Mouse (Mus musculus) myocyte (in vitro differentiated cells): Measurements from ENCODE around the gene Lmcd1. TPM values are rescaled to one million over a fixed set of nuclear protein-coding genes. Genes with fewer than 3 reads are reported as not detected.

Experiments used
- H3K27me3 ChIP-seq: one replicate; pipeline ENCODE4 v1.6.1; 2011; ENCODE audit not compliant: control insufficient read depth, insufficient read depth, insufficient read length
- H3K36me3 ChIP-seq: one replicate; pipeline ENCODE4 v1.6.1; 2011; ENCODE audit not compliant: control insufficient read depth, insufficient read depth
- H3K4me2 ChIP-seq: one replicate; pipeline ENCODE4 v1.6.1; 2011; ENCODE audit warnings: low read depth, control low read depth
- H3K4me3 ChIP-seq: one replicate; pipeline ENCODE4 v1.5.1; 2011; ENCODE audit warnings: mild to moderate bottlenecking, control low read depth, moderate library complexity
- H3K79me2 ChIP-seq: one replicate; pipeline ENCODE4 v1.6.1; 2011; ENCODE audit not compliant: control insufficient read depth, insufficient read depth
- H3ac ChIP-seq: one replicate; pipeline ENCODE4 v1.6.1; 2011; ENCODE audit not compliant: control insufficient read depth, insufficient read length
- CEBPB ChIP-seq: IDR thresholded peaks from 2 replicates; pipeline ENCODE4 v1.6.1; 2011; ENCODE audit warnings: mild to moderate bottlenecking, moderate library complexity; ENCODE audit not compliant: poor library complexity, insufficient read depth, severe bottlenecking
- E2F4 ChIP-seq: IDR thresholded peaks from one replicate; pipeline ENCODE4 v1.6.1; 2011; ENCODE audit warnings: mild to moderate bottlenecking, control low read depth, moderate library complexity; ENCODE audit not compliant: insufficient read depth
- MAX ChIP-seq: IDR thresholded peaks from one replicate; pipeline ENCODE4 v1.6.1; 2011; ENCODE audit warnings: low read depth, mild to moderate bottlenecking, control low read depth
- MYOD1 ChIP-seq, 3 experiments: IDR thresholded peaks; one replicate each; pipeline ENCODE4 v1.6.1; 2011; ENCODE audit warnings: control low read depth in 2 of 3, low read depth in 2 of 3, mild to moderate bottlenecking in 2 of 3, moderate library complexity in 1 of 3; ENCODE audit not compliant: insufficient read length in 2 of 3, control insufficient read depth in 1 of 3
- MYOG ChIP-seq, 3 experiments: IDR thresholded peaks; one replicate each; pipeline ENCODE4 v1.6.1; 2011; ENCODE audit warnings: control low read depth in 2 of 3, low read depth in 2 of 3, mild to moderate bottlenecking in 2 of 3; ENCODE audit not compliant: insufficient read length in 2 of 3, control insufficient read depth in 1 of 3, insufficient read depth in 1 of 3
- POLR2A ChIP-seq: IDR thresholded peaks from one replicate; pipeline ENCODE4 v1.6.1; 2011; ENCODE audit warnings: low read depth, mild to moderate bottlenecking, control low read depth, moderate library complexity; ENCODE audit not compliant: insufficient read length
- POLR2AphosphoS2 ChIP-seq: IDR thresholded peaks from one replicate; pipeline ENCODE4 v1.6.1; 2011; ENCODE audit warnings: low read depth, control low read depth; ENCODE audit not compliant: insufficient read length
- REST ChIP-seq: IDR thresholded peaks from one replicate; pipeline ENCODE4 v1.6.1; 2011; ENCODE audit warnings: mild to moderate bottlenecking, control low read depth, moderate library complexity; ENCODE audit not compliant: insufficient read depth, insufficient read length
- SRF ChIP-seq: IDR thresholded peaks from one replicate; pipeline ENCODE4 v1.6.1; 2011; ENCODE audit warnings: low read depth; ENCODE audit not compliant: control insufficient read depth, insufficient read length
- TCF12 ChIP-seq: IDR thresholded peaks from one replicate; pipeline ENCODE4 v1.6.1; 2011; ENCODE audit warnings: mild to moderate bottlenecking, control low read depth; ENCODE audit not compliant: poor library complexity, insufficient read depth, severe bottlenecking
- TCF3 ChIP-seq: IDR thresholded peaks from one replicate; pipeline ENCODE4 v1.6.1; 2011; ENCODE audit warnings: low read depth, control low read depth; ENCODE audit not compliant: insufficient read length
- USF1 ChIP-seq: IDR thresholded peaks from one replicate; pipeline ENCODE4 v1.6.1; 2011; ENCODE audit warnings: low read depth, mild to moderate bottlenecking, control low read depth, moderate library complexity
- polyA plus RNA-seq: library from polyadenylated mRNA; unstranded; fragments of >200 nt; fragmentation: generic; extraction: Trizol; gene quantifications from one replicate; pipeline ENCODE4 v1.2.1, GENCODE M21; 2012; ENCODE audit warnings: missing spikeins

Lmcd1 gene
- polyA plus RNA-seq, 1 experiment = 4.9 TPM

- no peak for TF ChIP-seq POLR2A
- TF ChIP-seq POLR2AphosphoS2 = no peak
- no peak for TF ChIP-seq E2F4
- no peak for TF ChIP-seq TCF12
- TF ChIP-seq TCF3 = no peak
- TF ChIP-seq REST = no peak
- no peak for TF ChIP-seq CEBPB
- TF ChIP-seq SRF = no peak
- no peak for TF ChIP-seq MYOD1 (IDR thresholded peaks at IDR 0.05; ENCODE audit: control insufficient read depth in 1 of 3, insufficient read length in 2 of 3, low read depth in 2 of 3)
- no peak for TF ChIP-seq USF1
- TF ChIP-seq MAX = no peak
- TF ChIP-seq MYOG (IDR thresholded peaks at IDR 0.05; ENCODE audit: control insufficient read depth in 1 of 3, insufficient read depth in 1 of 3, insufficient read length in 2 of 3, low read depth in 2 of 3) = no peak
- no peak overlapping the region for H3ac ChIP-seq
- no peaks in the 10 kb centered on the region for H3K27me3 ChIP-seq
- H3K79me2 ChIP-seq = no peaks in the 10 kb centered on the region
- no peak overlapping the region for H3K4me2 ChIP-seq
- no peaks in the 10 kb centered on the region for H3K36me3 ChIP-seq
- no peak overlapping the region for H3K4me3 ChIP-seq
Measured at GRCm38 (mm10) chr6:112261089-112261488, 12.5 kb upstream of the Lmcd1 start.

GRCm38 (mm10) chr6:112264321-112264720 is 9.2 kb upstream of the Lmcd1 start:
- H3K4me2 ChIP-seq = no peak overlapping the region
- H3K4me3 ChIP-seq = no peak overlapping the region
- H3ac ChIP-seq = no peak overlapping the region
- TF ChIP-seq MYOD1 (IDR thresholded peaks at IDR 0.05; ENCODE audit: control insufficient read depth in 1 of 3, insufficient read length in 2 of 3, low read depth in 2 of 3) (no peak), TCF3 (no peak), SRF (no peak), REST (no peak), USF1 (no peak), E2F4 (no peak), MYOG (IDR thresholded peaks at IDR 0.05; ENCODE audit: control insufficient read depth in 1 of 3, insufficient read depth in 1 of 3, insufficient read length in 2 of 3, low read depth in 2 of 3) (no peak), POLR2A (no peak), MAX (no peak), POLR2AphosphoS2 (no peak), CEBPB (no peak), TCF12 (no peak)
- no peaks in the 10 kb centered on the region for H3K27me3 ChIP-seq
- H3K79me2 ChIP-seq = no peaks in the 10 kb centered on the region
- no peaks in the 10 kb centered on the region for H3K36me3 ChIP-seq

- Histone ChIP-seq H3K27me3 (no peaks in the 10 kb centered on the region), H3K79me2 (no peaks in the 10 kb centered on the region), H3K4me2 (peak overlapping the region; percentile 24), H3ac (no peak overlapping the region), H3K4me3 (no peak overlapping the region), H3K36me3 (no peaks in the 10 kb centered on the region)
- TF ChIP-seq TCF12 (no peak), POLR2AphosphoS2 (no peak), REST (no peak), USF1 (no peak), MAX (no peak), E2F4 (no peak), MYOD1 (IDR thresholded peaks at IDR 0.05; ENCODE audit: control insufficient read depth in 1 of 3, insufficient read length in 2 of 3, low read depth in 2 of 3) (peak in 1 of 3 experiments; percentile 32), SRF (no peak)
Measured at GRCm38 (mm10) chr6:112266631-112267030, 6.9 kb upstream of the Lmcd1 start.

GRCm38 (mm10) chr6:112267661-112268357 is 5.7 kb upstream of the Lmcd1 start:
- H3K36me3 ChIP-seq = no peaks in the 10 kb centered on the region
- H3K4me3 ChIP-seq = no peak overlapping the region
- H3K27me3 ChIP-seq = no peaks in the 10 kb centered on the region
- TF ChIP-seq USF1 = no peak
- TF ChIP-seq MAX = no peak
- TF ChIP-seq MYOD1 (IDR thresholded peaks at IDR 0.05; ENCODE audit: control insufficient read depth in 1 of 3, insufficient read length in 2 of 3, low read depth in 2 of 3) = no peak
- no peak for TF ChIP-seq TCF3
- no peak for TF ChIP-seq POLR2A
- no peak for TF ChIP-seq SRF
- TF ChIP-seq E2F4 = no peak
- no peak for TF ChIP-seq MYOG (IDR thresholded peaks at IDR 0.05; ENCODE audit: control insufficient read depth in 1 of 3, insufficient read depth in 1 of 3, insufficient read length in 2 of 3, low read depth in 2 of 3)
- TF ChIP-seq CEBPB = no peak
- no peak for TF ChIP-seq POLR2AphosphoS2
- TF ChIP-seq TCF12 = no peak
- no peak for TF ChIP-seq REST
- no peak overlapping the region for H3ac ChIP-seq
- no peak overlapping the region for H3K4me2 ChIP-seq
- H3K79me2 ChIP-seq = no peaks in the 10 kb centered on the region
